Mouse (Mus musculus) left cerebral cortex, postnatal 4 days (tissue): ENCODE results near the gene Gjc2. TPM values are rescaled to one million over a fixed set of nuclear protein-coding genes. Genes with fewer than 3 reads are reported as not detected.
A peak's percentile ranks its signal among the peaks of the same experiment; 100 is the strongest.

Experiments
- DNase-seq: peaks from one replicate; pipeline ENCODE4 v3.0.0-alpha.2; 2022
- intact Hi-C: fragments of 180-260 bp; cut with DNase I; formaldehyde crosslinking; loops from one replicate; pipeline ENCODE4 v1.15.1; 2025
- total RNA-seq, 2 experiments: library from RNA; stranded (reverse); gene quantifications; 2 replicates each; pipeline ENCODE4 v1.2.3; 2021

Gjc2 gene
- total RNA-seq, 2 experiments from 2014 or later, result 0.86 to 0.89 TPM

DNA sequence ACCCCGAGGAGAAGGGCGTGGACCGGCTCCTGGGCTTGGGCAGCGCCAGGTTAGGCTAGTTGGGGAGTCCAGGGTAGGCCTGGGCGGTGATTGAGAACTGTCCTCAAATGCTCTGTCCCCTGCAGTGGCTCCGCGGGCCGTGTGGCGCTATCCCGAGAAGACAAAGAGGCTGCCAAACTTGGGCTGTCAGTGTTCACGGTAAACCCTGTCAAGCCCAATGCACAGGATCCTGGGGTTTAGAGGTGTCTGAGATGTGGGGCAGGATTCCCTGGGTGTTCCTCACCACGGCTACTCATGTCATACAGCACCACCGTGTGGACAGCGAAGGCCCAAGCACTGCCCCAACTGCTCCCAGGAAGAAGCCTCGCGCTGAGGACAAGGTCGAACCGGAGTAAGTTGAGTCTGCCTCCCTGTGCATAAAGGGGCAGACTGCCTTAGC lies 26.0 kb upstream of the Gjc2 start:
- peak; percentile 68 for DNase-seq
- intact Hi-C loops, result loop anchor here (10.0 kb wide), 1 partner anchor 254 kb away; the partner anchor contains the start of genes Hist3h2a and Trim17

DNA sequence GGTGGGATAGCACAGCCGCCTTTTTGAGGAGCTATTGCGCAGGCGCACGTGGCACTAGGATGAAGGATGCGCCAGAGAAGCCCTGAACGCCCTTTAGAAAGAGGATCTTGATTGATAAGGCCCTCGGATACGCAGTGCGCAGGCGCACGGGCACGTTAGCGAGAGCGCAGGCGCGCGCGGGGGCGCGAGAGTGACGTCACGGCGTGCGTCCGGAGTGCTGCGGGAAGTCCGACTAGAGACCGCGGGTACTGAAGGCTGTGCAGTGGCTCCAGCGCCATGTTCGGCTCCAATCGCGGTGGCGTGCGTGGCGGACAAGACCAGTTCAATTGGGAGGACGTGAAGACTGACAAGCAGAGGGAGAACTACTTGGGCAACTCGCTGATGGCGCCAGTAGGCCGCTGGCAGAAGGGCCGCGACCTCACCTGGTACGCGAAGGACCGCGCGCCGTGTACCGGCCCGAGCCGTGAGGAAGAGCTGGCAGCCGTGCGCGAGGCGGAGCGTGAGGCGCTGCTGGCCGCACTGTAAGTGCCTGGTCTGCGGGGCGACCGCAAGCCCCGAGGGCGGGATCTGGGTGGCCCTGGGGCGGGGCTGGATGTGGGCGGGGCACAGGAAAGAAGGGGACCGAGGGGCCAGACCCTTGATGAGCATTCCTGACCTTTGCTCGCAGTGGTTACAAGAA lies 25.3 kb upstream of the Gjc2 start, which contains the start of gene 2310033P09Rik:
2310033P09Rik (plus strand) TSS at position 169 of the 679 bp plus-strand sequence.
- peak; percentile 96 for DNase-seq
- intact Hi-C loops, result loop anchor here (10.0 kb wide), 1 partner anchor 253 kb away; the partner anchor contains the start of genes Hist3h2a and Trim17

DNA sequence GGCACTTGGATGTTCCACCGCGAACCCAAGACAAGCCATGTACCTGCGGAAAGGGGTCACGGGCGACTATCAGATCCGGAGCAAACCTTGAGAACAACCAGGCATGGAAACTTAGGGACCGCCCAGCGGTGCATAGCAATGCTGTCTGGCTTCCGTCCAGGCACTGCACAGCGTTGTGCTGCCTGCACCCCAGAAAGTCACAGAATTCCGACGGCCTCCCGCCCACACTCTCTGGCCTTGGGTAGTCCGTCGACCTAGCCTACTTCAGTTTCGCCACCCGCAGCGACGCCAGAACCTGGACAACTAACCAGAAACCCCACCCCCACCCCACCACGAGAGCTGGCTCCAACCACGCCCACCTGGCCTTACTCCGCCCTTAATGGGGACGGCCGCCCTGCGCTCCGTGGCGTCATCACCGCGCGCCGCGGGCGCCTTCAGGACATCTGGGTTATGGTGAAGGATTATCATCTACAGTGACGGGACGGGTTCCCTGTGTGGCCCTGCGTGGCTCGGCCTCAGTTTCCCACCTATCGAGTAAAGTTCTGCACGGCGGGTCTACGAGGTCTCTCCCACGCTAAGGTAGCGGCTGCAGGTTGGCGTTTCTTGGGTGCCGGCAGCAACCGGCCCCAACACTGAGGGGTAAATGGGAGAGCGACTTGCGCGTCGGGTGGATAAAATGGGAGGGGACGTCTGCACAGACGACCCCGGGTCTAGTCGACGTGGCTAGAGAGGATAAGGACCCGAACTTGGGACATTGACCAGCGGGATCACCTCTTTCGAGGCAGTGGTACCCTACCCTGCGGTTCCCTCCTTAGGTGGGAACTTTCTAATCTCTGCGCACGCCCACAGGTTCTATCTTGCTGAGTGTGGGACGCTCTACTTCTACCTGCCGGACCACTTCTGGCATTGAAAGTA lies 19.3 kb upstream of the Gjc2 start, which contains the start of gene Mrpl55:
Mrpl55 (plus strand) TSS at position 406 of the 915 bp plus-strand sequence.
- peak; percentile 96 for DNase-seq
- intact Hi-C loops, result loop anchor here (10.0 kb wide), 1 partner anchor 248 kb away; the partner anchor contains the start of genes Hist3h2a and Trim17

DNA sequence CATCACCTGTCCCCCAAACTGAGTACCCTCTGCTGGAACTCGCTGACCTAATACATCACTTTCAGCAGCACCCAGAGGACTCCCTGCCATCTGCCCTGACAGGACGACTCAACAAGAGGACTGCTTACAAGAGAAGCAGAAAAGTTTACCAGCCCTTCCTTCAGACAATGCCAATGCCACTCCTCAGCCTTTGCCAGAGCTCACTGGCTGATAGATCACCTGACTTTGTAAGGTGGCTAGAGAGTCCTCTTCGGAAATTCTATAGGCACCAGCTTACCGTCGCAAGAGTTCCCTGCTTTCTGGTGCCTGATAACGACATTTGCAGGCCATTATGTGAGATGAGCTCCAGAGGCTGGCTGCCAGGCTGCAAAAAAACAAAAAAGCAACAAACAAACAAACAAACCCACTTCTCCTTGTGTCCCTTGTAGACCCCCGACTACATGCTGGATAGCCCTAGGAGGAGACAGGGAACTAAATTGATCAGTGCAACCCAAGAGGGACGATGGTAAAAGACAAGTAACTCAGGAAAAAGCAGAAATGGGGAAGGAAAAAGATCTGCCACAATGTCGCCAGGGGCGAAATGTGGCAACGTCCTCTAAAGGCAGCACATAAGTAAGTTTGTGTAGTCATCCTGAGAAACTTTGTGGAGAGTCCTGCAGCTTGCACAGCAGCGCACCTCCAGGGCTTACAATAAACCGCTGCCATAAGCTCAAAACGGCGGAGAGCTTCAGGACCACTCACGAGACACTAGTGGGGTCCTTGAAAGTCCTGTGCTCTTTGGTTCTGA lies 18.4 kb upstream of the Gjc2 start:
- DNase-seq, result no peak
- intact Hi-C loops, result loop anchor here (10.0 kb wide), 1 partner anchor 247 kb away; the partner anchor contains the start of genes Hist3h2a and Trim17

DNA sequence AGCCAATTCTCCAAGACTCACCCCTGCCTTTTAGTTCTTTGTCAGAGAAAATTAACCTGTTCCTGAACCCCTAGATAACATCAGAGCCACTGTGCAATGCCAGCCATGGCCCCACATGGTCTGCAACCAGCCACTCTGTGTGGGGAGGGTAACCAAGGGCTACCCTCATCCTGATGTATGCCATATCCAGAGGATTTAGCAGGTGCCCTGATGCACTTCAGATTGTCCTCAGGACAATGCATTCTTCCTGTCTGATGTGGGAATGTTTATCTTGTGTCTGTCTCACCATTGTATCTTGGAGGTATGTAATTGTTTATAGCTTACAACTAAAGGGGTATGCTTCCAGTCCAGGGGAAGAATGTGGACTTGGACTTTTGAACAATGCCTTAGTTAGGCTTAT lies 13.2 kb upstream of the Gjc2 start:
- intact Hi-C loops, result no loop called here
- DNase-seq, result no peak

DNA sequence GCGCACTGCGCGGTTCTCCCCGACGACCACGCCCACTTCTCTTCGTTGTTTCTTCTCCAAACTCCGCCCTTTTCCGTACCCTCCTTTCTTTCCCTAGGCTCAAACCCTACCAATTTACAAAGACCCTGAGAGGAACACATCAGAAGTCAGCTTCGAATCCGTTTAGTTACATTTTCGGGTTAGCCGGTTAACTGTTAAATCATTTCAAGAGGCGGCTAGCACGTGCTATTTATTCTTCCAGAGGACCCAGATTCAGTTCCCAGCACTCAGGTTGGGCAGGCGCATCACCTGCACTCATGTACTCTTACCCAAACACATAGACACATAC lies 9.0 kb upstream of the Gjc2 start, which contains the start of gene Guk1:
Guk1 (minus strand) TSS at position 154 of the 328 bp plus-strand sequence.
- no peak for DNase-seq
- intact Hi-C loops, result no loop called here

DNA sequence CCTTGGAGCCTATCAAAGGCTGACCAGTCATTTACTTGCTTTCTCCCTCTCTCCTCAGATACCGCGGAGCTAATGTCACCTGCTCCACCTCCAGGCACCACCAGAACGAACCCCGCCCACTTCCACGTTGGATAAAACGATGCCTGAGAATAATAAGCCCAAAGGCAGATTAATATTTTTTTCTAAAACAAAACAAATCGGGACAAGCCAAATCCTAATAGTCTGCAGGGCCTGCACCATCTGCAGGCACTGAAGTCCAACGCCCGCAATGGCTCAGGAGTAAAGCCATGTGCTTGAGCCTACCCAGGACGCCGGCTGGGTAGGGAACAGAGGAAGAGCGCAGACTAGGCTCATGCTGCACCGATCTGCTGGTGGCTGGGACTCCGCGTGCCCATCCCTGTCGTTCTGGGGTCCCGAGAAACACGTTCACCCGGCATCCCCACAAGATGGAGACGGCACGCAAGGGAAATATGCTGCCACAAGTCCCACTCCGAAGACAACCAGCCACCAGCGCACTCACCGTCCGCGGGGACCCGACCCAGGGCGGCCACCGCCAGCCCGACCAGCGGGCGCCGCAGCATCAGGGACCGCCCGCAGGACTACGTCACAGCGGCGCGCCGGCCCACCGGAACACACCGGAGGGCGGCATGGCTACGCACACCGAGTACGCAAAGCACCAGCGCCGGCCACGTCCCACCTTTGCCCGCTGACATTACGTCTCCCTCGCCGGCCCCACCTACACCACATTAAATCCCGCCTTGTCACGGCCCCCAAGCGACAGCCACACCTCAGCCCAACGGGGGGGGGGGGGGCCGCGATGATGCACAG lies 8.4 kb upstream of the Gjc2 start:
- DNase-seq, result peak; percentile 84
- intact Hi-C loops, result no loop called here

DNA sequence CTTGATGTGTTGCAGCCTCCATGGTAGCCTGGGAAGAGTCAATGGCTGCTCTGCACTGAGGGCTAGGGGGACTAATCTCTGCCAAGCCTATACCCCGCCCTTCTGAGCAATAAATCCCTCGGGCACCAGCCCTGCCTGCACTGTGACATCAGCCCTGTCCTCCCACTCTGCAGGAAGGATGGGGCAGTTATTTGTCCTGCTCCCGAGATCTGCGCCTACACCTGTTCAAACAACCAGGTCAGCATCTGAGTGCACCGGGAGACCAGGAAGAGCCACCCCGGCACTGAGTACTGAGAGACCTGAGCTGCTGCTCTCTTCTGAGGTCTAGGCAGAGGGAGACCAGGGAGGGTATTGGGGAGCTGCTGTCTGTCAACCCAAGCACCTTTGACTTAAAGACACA lies 4.7 kb upstream of the Gjc2 start:
- no peak for DNase-seq
- intact Hi-C loops, result no loop called here

DNA sequence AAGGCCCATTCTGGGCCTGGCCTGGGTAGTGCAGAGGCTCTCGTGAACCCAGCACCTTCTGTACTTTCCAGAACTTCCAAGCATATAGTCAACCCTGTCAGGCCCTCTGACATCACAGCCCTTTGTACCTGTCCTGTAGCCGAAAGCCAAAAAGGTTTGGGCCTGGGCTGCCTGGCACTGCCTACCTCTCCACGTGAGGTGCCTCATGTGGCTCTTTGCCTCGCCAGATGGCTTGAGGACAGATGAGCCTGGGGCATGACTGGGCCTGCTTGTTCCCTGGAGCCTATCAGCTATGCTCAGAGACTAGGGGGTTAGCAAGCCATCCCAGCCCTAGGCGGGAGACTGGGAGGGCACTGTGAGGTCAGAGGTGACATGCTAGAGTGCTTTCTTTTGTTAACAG lies 2.5 kb upstream of the Gjc2 start:
- no peak for DNase-seq
- intact Hi-C loops, result no loop called here

DNA sequence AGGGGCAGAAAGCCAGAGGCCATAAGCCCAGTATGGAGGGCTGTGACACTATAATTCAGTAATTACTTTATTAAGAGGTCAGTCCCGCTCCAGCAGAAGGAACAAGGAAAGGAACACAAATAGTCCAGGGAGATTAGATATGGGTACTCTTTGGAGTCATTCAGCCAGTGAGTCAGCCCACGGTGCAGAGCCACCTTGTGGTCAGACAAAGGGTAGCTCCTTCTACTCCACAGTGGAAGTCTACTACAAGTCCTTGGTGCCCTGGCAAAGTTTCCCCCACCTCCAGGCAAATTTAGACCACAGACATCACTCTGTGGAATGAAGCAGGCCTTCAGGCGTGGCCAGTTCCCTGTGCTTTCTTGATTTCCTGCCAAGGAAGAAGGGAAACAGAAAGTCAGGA lies 808 bp upstream of the Gjc2 start:
- intact Hi-C loops, result no loop called here
- DNase-seq, result peak; percentile 64

DNA sequence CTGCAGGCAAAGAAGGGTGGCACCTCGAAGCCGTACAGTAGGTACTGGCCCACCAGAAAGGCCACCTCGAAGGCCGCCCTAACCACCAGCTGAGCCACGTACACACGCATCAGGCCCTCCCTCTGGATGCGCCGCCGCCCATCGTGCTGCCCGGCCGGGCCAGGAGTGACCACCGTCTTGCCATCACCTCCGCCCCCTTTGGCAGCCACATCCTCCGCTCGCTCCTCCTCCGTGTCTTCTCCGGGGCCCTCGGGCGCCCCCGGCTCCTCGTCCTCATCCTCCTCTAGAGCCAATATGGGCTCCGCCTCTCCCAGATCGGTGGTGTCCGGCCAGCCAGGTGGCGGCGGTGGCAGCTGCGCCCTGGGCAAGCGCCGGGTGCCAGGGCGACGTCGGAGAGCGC lies 6.1 kb downstream of the Gjc2 start:
- intact Hi-C loops, result no loop called here
- no peak for DNase-seq

DNA sequence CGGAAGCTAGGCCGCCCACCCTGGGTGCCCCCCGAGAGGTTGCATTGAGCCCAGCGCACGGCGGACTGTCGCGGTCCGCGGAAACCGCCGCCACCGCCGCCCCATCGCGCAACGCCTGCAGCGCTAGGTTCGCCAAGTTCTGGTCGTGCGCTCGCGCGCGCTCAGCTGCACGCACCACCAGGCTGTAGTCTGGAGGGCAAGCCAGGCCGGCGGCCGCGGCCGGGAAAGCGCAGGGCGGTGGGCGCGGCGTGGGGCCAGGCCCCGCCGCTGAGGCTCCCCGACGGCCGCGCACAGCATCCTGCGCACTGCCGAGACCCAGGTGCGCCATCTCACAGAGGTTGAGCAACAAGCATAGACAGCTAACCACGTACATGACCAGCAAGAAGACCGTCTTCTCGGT lies 6.5 kb downstream of the Gjc2 start:
- intact Hi-C loops, result no loop called here
- DNase-seq, result no peak

DNA sequence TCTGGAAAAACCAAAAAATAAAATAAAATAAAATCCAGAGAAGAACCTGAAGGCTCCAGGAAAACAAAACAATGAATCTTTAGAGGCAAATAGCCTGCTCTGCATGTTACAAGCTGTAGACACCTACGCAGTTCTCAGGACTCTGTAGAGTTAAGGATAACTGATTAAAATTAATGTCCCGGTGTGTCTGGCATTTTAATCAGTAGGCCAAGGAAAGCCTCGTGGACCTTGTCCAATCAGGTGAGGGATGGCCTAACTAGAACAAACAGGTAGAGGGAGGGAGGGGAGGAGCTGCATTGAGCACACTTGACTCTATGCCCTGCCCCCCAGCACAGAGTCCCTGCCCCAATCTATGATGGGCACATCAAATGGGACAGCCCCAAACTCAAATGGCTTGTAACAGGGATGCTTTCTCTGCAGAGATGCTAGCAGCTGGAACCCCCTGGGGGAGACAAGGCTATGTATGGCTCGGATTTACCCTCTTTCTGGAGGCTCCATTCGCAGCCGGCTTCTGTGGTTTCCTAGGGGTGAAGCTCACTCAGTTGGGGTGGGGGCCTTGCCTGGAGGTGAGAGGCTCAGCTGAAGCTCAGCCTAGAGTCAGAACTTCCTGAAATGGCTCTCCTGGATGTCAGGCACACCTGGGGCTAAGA lies 8.7 kb downstream of the Gjc2 start:
- intact Hi-C loops, result no loop called here
- DNase-seq, result no peak

DNA sequence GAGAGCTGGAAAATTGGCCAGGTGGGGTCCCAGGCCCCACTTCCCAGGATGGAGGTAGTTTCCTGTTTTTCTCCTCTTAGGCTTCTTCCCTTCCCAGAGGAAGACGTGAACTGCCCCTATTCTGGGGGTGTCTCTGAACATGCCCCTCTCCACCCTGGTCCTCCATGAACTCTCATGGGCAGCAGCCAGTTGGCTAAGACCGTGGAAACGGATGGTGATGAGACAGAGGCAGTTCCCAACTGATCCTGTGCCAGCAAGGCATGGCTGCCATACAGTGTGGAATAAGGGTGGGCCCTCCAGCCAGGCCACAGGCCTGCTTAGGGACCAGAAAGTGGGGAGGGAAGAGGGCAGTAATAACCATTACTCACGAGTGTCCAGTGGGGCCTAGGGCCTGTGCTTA lies 12.5 kb downstream of the Gjc2 start:
- no peak for DNase-seq
- intact Hi-C loops, result no loop called here

DNA sequence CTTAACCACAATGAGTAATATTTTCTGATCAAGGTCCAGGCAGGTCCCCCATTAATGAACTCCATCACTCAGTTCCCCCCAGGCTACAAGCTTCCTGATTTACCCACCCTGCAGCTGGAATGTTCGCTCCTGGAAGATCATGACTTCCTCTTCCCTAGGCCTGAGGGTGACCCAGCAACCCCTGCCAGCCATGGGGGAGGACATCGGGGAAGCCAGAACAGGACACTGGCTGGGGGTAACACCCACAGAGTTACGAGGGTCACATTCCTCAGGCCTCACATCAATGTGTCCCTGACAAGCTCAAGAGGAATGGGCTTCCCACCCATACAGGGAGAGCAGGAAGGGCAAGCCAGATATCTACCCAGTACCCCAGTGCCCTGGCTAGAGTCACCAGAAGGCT lies 13.2 kb downstream of the Gjc2 start:
- intact Hi-C loops, result no loop called here

DNA sequence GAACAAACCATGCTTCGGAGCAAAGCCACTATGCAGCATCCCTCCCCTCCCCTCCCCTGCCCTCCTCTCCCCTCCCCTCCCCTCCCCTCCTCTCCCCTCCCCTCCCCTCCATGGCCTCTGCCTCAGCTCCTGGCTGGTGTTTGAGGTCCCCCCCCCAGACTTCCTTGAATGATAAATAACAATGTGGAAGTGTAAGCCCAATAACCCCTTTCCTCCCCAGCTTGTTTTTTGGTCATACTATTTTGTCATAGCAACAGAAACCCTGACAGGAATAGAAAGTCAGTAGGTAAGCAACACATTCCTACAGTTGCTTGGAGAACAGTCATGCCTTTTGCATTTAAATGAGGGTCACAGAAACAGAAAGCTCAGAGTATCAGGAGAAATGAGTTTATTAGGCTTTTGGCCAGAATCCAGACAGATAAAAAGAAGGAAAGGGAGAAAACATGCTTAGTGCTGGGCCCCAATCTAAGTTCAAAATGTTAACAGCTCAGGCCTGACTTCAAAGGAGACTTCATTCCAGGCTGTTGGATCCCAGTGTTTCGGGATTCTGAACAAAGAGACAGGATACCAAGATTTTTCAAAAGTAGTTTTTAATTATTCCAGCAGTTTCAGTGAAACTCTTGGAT lies 17.3 kb downstream of the Gjc2 start:
- intact Hi-C loops, result no loop called here
- no peak for DNase-seq

More for the DNA sequence above, 13.2 kb downstream of the Gjc2 start:
- DNase-seq, result no peak

DNA sequence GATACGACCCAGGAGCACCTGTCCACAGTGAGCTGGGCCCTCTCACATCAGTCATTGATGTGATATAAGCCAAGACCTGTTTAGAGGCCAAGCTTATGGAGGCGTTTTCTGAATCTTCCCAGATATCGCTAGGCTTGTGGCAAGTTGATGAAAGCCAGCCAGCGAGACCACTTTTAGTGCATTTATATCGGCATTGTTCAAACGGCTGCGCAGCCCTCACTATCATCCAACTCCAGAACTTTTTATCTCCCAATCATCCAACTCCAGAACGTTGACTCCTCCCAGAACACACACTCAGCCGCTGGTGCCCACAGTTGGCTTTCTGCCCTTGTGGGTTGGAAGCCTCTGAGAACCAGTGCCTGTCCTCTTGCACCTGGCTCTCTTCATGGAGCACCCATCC lies 18.6 kb downstream of the Gjc2 start:
- intact Hi-C loops, result no loop called here
- no peak for DNase-seq

DNA sequence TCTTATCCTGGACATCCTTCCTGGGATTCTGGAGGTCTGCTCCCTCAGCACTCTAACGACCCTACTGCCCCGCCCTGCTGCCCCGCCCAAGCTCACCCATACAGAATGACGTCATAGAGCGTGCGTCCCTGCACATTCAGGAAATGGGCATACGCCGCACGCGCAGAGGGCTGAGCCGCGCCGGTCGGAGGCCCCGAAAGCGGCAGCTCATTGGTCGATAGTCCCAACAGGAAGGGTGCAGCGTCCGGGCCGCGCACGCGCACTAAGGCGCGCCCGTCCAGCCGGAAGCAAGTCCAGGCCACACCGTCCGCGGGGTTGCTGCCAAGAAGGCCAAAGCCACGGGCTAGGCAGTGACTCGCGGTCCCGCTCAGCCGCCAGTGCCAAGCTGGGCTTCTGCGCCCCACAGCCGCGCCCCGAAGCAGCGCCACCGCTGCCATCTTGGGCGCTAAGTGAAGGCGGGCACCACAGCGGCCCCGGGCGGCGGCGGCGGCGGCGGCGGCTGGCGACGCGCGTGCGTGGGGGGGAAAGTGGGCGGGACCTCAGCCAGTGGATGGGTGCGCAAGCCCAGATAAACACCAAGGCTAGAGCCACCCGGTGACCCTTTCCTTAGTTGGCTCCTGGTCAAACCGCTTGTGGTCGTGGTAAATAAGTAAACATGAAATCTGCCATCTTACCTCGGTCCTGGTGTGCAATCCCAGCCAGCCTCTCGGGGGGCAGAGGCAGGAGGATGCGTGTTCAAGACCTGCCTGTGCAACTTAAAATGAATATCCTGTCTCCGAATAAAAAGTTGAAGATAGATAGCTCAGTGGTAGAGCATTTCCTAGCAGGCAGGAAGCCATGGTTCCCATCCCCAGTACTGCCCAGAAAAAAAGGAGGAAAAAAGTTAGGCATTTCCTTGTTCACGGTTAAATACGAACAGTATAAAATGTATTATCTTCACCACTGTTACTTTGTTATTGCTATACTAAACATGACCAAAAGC lies 19.5 kb downstream of the Gjc2 start, which contains the start of gene Iba57:
Iba57 (minus strand) TSS at position 485 of the 982 bp plus-strand sequence.
- intact Hi-C loops, result no loop called here
- peak; percentile 99 for DNase-seq
